Mouse (Mus musculus) thymus, postnatal 0 days (tissue): ENCODE measurements at regions not wholly inside any gene's neighbourhood (a gene's known extent, or its start where the extent isn't known, plus 50 kb on each side); places are given as distances from the start of the nearest gene placed in this dataset.

Experiments
- DNase-seq: peaks from one replicate; pipeline ENCODE4 v3.0.0-alpha.2; 2015; ENCODE audit warnings: low spot score

GRCm38 (mm10) chr10:117997796-117998195 lies 143.8 kb upstream of the Mdm1 start:
- DNase-seq: no peak

- no peak for DNase-seq
Observed at GRCm38 (mm10) chr10:118000591-118000990, 141.0 kb upstream of the Mdm1 start.

- DNase-seq: no peak
Observed at GRCm38 (mm10) chr10:118001501-118001900, 140.1 kb upstream of the Mdm1 start.

- peak; percentile 42 for DNase-seq
Observed at GRCm38 (mm10) chr10:118001971-118002370, 139.6 kb upstream of the Mdm1 start.

GRCm38 (mm10) chr10:118002559-118002958 lies 139.1 kb upstream of the Mdm1 start:
- DNase-seq: no peak

- no peak for DNase-seq
Observed at GRCm38 (mm10) chr10:118003179-118003578, 138.4 kb upstream of the Mdm1 start.

- no peak for DNase-seq
Observed at GRCm38 (mm10) chr10:118003739-118004361, 137.8 kb upstream of the Mdm1 start.

- DNase-seq: no peak
Observed at GRCm38 (mm10) chr10:118004362-118004958, 137.2 kb upstream of the Mdm1 start.

- DNase-seq: peak; percentile 66
Observed at GRCm38 (mm10) chr10:118006827-118007550, 134.6 kb upstream of the Mdm1 start.

GRCm38 (mm10) chr10:118007846-118008245 lies 133.8 kb upstream of the Mdm1 start:
- no peak for DNase-seq

- no peak for DNase-seq
Observed at GRCm38 (mm10) chr10:118011687-118012567, 129.7 kb upstream of the Mdm1 start.

GRCm38 (mm10) chr10:118028831-118029230 lies 112.8 kb upstream of the Mdm1 start:
- no peak for DNase-seq

GRCm38 (mm10) chr10:118034401-118034800 lies 107.2 kb upstream of the Mdm1 start:
- no peak for DNase-seq

- no peak for DNase-seq
Observed at GRCm38 (mm10) chr10:118035035-118035434, 106.6 kb upstream of the Mdm1 start.

- DNase-seq: no peak
Observed at GRCm38 (mm10) chr10:118038465-118038864, 103.1 kb upstream of the Mdm1 start.

- DNase-seq: no peak
Observed at GRCm38 (mm10) chr10:118039056-118039455, 102.6 kb upstream of the Mdm1 start.

- no peak for DNase-seq
Observed at GRCm38 (mm10) chr10:118041068-118041467, 100.5 kb upstream of the Mdm1 start.

- no peak for DNase-seq
Observed at GRCm38 (mm10) chr10:118043761-118044160, 97.8 kb upstream of the Mdm1 start.

- DNase-seq: no peak
Observed at GRCm38 (mm10) chr10:118044840-118045239, 96.8 kb upstream of the Mdm1 start.

- no peak for DNase-seq
Observed at GRCm38 (mm10) chr10:118045427-118045826, 96.2 kb upstream of the Mdm1 start.

GRCm38 (mm10) chr10:118046328-118046727 lies 95.3 kb upstream of the Mdm1 start:
- no peak for DNase-seq

GRCm38 (mm10) chr10:118046831-118047230 lies 94.8 kb upstream of the Mdm1 start:
- no peak for DNase-seq
